Mouse (Mus musculus): ENCODE data around the gene Nynrin.

GRCm38 (mm10) chr14:55913406-55913805, 59.6 kb downstream of the Nynrin start:
- no peak for TF ChIP-seq CTCF (IDR thresholded peaks at IDR 0.05; ENCODE audit: extremely low read depth, insufficient read depth, insufficient read length, insufficient replicate concordance)
- TF ChIP-seq POLR2A (IDR thresholded peaks at IDR 0.05; ENCODE audit: low read depth, low read length): no peak

All from spleen, adult 2 months (tissue).